Mouse (Mus musculus): ENCODE results near the gene Ubr3.

GRCm38 (mm10) chr2:70025711-70026110, 128.7 kb downstream of the Ubr3 start:
- no peak for TF ChIP-seq POLR2A (IDR thresholded peaks at IDR 0.05; ENCODE audit: low read depth, low read length)
- TF ChIP-seq CTCF (IDR thresholded peaks at IDR 0.05; ENCODE audit: extremely low read depth, insufficient read length, insufficient replicate concordance, low read depth, low read length) = no peak

All from small intestine, adult 2 months (tissue).